Mouse (Mus musculus) gastrocnemius, postnatal 14 days (tissue): ENCODE data around the gene Hmga1. TPM values are rescaled to one million over a fixed set of nuclear protein-coding genes. Genes with fewer than 3 reads are reported as not detected.
A peak's percentile ranks its signal among the peaks of the same experiment; 100 is the strongest.

Experiments
- DNase-seq: peaks from one replicate; pipeline ENCODE4 v3.0.0; 2021; ENCODE audit warnings: mixed read lengths
- intact Hi-C: fragments of 180-260 bp; cut with DNase I; formaldehyde crosslinking; loops from one replicate; pipeline ENCODE4 v1.15.1; 2025; ENCODE audit warnings: low total_unique reads
- total RNA-seq, 2 experiments: library from RNA; stranded (reverse); gene quantifications; 2 replicates each; pipeline ENCODE4 v1.2.3; 2021

Gene Hmga1
- total RNA-seq, 2 experiments from 2014 or later: 17.2 to 18.7 TPM

DNA sequence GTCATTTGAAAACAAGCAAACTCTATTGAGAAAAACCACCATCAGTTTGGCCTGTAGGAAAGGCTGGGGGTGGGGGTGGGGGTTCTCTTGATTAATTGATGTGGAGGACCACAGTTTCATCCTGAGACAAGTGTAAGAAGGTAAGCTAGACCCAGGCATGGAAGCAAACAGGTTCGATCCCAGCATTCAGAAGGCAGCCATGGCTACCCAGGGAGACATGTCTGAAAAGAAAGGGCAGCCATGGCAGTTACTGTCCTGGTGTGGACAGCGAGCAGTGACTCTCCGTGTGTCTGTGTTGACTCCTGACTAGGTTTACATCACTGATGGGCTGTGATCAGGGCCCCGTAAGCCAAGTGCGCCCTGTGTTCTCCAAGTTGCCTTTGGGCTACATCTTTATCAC lies 35.0 kb upstream of the Hmga1 start, which contains the start of gene Grm4:
Grm4 (minus strand) TSS at position 101 of the 400 bp plus-strand sequence.
- DNase-seq: no peak
- intact Hi-C loops: loop anchor here (5.0 kb wide), 2 partner anchors 264 to 309 kb away; no protein-coding TSS in a partner anchor

DNA sequence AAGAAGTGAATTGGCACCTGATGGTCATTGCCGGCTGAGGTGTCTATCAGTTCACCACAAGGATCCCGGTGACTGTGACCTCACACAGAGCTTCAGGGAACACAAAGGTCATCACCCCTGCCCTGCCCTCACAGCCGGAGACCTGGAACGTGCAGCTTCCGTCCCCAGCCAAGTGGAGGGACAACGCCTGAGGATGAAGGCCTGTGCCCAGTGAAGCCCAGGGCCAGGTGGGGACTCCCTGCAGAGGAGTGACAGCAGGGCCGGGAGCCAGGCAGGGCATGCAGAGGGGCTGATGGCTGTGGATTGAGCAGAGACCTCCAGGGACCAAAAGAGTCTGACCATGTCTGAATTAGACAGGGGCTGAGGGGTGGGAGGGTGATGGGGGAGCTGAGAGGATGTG lies 33.2 kb upstream of the Hmga1 start:
- DNase-seq: no peak
- intact Hi-C loops: loop anchor here (5.0 kb wide), 2 partner anchors 266 to 311 kb away; no protein-coding TSS in a partner anchor

DNA sequence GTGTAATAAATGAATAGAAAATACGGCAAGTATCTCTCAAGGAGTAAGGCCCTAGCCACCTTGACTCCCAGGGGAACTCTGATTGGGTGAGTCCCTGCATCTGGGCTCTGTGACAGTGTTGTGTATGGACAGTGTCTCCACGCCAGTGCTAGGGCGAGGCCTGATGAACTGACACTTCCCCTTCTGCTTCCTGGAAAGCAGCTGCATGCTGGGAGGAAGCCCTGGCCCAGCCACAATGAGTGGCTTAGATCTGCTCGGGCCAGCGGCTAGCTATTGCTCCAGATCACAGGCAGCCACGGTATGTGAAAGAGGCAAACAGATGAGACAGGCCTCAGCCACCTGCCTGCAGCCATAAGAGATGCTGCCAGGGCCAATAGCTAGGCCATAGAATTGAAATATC lies 29.1 kb upstream of the Hmga1 start:
- intact Hi-C loops: no loop called here

DNA sequence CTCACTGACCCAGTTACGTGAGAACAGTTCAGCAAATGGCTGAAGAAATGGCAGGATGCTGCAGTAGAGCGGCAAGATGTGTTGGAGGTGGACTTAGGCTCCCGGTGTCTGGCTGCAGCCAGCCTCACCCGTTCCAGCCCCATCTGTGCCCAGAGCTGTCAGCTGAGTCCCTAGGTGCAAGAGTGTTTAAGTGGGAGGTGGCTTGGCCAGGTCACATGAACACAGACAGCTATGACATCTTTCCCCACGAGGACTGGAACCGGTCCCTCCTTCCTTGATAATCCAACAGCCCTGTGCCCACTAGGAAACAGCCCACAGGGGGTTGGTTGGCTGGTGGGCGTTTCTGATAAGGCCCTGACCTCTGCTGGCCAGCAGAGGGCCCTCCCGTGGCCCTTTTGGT lies 28.3 kb upstream of the Hmga1 start:
- intact Hi-C loops: no loop called here
- no peak for DNase-seq

More for the DNA sequence above, 29.1 kb upstream of the Hmga1 start:
- no peak for DNase-seq

DNA sequence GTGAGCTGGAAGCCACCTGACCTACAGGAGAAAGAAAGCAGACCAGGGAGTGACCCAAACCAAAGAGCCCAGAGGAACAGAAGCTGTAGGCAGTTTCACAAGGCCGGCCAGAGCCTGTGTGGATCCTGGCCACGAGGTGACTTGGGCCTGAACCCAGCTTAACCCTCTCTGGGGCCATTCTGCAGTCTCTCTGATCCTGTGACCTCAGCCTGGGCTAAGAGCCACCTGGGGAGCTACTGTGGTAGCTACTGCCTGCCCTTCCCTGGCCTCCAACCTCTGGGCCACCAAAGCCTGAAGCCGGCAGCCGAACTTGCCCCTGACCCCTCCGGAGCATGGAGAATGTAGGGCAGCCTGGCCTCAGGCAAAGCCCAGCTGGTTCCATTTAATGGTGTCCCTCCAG lies 27.5 kb upstream of the Hmga1 start:
- intact Hi-C loops: no loop called here
- DNase-seq: no peak

DNA sequence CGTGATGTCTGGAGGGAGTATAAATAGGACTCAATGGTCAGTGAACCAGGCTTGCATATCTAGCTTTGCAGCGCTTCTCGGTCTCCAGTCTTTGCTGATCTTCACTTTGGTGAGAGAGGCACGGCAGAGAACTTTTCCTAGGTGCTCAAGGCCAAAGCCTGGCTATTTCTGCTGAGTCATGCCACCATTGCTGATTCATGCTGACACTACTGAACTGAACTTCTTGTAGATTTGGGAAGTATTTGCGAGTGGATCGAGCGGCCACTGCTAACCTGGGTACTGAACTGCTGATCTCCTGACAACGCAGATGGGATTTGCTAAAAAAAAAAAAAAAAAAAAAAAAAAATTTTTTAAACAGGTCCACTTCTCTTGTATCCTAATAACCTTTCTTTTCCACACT lies 24.2 kb upstream of the Hmga1 start:
- DNase-seq: no peak
- intact Hi-C loops: no loop called here

DNA sequence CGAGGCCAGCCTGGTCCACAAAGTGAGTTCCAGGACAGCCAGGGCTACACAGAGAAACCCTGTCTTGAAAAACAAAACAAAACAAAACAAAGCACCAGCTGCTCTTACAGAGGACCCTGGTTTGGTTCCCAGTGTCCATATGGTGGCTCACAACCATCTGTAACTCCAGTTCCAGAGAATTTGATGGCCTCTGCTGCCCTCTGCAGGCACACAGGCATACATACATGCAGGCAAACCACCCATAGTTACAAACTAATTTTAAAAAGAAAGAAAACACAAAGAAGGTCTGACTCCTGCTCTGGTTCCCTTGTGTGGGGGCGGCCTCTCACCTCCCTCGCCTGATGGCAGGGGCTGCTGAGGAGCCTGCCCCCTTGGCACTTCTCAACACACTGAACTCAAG lies 22.9 kb upstream of the Hmga1 start:
- intact Hi-C loops: no loop called here
- no peak for DNase-seq

DNA sequence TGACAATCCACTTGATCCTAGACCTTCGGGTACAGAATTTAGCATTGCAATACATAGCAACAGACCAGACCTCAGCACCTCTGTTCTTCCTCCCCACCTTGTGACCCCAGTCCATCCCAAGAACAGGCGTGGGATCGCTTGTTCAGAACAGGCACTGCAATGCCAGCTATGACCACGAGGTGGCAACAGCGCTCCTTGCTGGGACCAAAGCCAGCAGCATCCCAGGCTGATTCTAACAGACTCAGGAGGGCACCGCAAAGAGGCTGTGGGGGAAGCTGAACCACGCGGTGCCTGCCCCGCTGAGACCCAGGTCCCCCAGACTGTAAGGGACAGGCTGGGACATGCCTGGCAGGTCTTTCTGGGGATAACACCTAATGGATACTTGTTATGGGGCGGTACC lies 21.6 kb upstream of the Hmga1 start:
- intact Hi-C loops: no loop called here
- peak; percentile 84 for DNase-seq

DNA sequence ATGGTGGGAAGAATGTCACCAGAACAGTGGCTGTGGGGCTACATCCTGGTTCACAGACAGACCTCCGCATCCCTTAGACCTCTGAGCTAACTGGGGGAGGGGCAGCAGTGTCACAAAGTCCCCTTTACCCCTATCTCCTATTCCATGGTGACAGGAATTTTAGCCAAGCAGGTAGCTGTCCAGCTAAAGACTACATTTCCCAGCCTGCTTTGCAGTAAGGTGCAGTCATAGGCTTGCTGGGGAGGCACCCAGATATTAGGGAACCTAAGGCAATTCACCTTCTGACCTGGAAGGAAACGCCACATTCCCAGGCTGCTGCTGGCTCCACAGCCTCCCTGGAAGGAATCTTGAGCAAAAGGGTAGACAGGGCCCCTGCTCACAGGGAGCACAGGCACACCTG lies 15.0 kb upstream of the Hmga1 start:
- no peak for DNase-seq
- intact Hi-C loops: no loop called here

DNA sequence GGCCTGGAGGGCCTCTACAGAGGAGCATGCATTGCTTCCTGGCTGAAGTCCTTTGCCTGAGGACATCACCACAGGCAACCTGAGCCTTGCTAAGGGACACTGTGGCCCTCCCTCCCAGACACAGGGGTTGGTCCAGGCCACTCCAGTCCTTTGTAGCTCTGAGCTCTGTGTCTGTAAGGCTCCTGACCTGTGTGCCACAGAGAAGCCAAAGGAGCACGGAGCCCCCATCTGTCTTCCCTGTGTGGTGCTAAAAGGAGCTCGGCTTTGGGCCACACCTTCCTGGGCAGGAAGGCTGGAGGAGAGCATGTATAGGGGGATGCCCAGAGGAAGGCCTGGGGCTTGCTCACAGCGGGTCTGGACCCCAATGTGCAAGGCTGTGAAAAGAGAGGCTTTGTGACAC lies 14.3 kb upstream of the Hmga1 start:
- intact Hi-C loops: no loop called here
- DNase-seq: no peak

DNA sequence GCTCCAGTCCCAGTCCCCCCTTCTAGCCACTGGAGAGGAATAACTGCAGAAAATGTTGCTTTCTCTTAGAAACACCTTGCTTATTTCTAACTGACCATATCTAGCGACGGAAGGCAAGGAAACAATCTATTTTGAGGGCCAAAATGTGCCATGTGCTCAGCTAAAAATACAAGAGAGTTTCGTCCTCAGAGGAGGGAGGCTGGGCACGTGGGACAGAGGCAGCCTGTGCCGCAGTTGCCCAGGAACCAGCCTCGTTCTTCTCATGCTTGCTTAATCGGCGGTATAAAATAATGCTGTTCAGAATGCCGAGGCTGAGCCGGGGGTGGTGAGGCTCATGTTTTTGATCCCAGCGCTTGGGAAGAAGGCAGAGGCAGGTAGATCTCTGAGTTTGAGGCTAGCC lies 11.7 kb upstream of the Hmga1 start:
- intact Hi-C loops: no loop called here
- no peak for DNase-seq

DNA sequence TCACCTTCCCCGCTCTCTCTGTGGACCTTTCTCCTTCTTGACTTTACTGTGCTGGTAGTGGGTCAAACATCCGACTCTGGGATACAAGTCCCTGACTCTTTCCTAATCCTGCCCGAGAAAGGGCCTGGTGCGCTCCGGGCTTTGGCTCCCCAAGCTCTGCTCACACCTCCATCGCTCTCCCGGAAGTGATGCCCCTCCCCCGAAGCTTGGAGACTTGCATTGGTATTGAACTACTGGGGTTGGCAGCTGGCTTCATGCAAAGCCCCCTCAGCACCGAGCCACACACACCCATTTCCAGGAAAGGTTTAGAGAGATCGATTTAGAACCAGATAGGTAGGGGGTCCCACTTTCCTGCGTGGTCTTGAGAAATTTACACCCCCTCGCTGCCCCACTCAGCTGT lies 10.3 kb upstream of the Hmga1 start:
- intact Hi-C loops: no loop called here
- DNase-seq: no peak

DNA sequence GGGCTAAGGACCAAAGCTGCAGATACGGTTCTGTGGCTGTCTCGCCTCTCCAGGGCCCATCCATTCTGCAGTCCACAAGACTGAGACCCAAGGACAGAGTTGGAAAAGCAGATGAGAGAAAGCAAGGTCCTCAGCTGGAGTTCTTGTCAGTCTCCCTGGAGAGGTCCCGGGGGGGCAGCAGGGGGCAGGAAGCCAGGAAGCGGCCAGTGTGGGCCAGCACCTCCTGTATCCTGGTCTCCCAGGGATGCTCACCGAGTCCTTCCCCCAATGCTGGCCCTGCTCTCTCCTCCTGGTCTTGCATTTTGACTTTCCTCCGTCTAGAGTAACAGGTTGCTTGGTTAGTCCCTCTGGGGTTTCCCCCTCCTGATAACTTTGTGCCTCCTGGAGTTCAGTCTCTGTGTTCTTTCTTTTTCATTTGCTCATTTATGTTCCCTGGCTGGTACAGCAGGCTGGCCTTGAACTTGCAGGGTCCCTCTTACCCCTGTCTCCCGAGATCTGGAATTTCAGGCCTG lies 9.7 kb upstream of the Hmga1 start:
- DNase-seq: no peak
- intact Hi-C loops: no loop called here

DNA sequence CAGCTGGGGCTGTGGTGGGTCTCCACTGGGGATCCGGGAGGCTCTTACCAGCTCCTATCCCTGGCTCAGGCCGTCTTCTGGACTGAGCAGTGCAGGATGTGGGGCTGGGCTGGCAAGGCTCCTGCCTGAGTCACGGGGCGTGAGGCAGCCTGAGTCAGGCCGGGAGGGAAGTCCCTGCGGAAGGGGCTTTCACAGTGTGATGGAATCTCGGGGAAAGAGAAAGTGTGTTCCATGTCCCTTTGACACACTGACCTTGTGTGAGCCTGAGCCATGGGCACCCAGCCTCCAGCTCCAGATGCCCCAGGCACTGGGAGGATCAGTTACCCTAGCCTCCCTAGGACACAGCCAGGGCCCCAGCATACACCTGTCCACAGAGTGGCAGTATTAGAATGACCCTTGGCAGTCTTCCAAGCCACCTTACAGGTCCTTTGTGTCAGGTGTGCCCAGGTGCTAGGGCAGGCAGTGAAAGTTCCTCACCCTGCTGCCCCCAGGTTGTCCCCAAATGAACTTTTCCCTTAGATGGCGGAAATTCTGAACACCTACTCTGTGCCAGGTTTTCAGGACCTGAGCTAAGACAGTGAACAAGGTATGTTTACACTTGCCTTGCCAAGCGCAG lies 8.9 kb upstream of the Hmga1 start:
- intact Hi-C loops: no loop called here
- peak; percentile 77 for DNase-seq

DNA sequence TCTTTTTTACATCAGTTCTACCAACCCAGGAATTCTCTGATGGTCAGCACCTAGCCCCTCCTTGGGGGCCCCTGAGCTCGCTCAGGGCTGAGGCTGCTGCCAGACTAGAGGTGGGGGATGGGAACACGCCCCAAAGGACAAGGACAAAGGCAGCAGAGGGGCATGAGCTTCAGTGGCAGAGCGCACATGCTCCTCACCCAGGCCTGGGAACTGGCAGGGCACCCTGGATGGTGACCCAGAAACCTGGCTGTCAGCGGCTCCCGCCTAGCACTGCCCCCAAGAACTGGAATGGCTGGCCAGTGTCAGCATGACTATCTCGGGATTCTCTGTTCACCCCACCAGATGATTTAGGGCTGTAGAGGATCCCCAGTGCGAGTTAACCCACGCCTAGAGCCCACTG lies 7.1 kb upstream of the Hmga1 start:
- DNase-seq: no peak
- intact Hi-C loops: no loop called here

DNA sequence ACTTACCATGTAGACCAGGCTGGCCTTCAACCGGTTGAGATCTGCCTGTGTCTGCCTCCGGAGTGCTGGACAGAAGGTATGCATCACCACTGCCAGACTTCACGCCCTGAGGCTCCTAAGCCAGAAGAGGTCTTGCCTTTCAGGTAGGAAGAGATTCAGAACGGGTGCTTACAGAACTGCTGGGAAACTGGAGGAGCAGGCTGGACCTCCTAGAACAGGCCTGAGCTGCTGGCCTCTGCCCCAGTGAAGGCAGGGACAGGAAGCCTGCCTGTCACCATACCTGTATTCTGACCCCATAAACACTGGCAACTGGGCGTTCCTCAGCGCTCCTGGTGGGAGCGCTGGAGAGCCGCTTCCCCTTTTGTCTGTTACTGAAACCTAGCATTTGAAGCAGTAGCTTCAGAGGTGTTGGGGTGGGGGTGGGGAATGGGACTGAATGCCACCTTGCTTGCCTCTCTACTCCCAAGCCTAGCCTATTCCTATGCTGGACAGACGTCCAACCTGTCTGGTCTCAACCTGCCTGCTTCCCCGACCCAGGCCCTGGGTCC lies 4.8 kb upstream of the Hmga1 start:
- intact Hi-C loops: no loop called here
- no peak for DNase-seq

DNA sequence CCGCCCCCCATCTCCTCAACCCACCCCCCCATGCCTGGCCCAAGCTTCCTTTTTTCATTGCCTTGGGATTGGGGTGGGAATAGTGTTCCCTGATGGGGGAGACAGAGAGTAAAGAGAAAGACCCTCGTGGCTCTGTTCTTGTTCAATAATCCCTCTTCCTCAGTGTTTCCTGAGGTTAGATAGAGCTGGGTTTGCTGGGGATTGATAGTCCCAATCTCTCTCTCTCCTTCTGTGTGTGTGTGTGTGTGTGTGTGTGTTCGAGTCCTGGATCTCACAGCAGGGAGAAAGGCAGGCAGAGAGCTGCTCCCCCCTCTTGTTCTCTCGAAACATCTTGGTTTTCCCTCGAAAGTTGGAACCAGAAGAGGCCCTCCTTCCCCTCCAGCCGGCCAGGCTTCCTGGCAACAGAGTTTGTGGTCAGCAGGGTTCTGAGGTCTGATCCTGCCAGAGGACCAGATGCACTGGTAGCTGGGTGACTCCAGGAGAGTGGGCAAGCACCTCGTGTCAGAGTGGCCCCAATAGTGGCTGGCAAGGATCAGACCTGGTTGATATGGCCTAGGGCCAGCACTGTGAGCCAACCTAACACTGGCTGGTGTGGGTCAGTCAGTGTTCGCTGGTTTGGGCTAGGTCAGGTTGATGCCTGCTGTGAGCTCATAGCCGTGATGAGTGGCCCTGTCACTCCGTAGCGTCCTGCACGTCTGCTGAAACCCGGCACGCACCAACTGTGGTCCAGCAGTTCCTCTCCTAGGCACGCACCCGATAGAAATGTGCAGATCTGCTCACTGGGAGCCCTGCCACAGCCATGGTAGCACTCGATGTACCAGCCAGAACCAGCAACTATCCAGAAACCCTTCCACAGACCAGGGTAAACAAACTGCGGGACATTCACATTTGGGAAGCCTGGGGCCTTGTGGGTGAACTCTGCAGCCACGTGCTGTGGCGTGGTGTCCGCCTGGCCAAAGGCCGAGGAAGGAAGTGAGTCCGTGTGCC lies 3.8 kb upstream of the Hmga1 start:
- intact Hi-C loops: no loop called here
- DNase-seq: no peak

DNA sequence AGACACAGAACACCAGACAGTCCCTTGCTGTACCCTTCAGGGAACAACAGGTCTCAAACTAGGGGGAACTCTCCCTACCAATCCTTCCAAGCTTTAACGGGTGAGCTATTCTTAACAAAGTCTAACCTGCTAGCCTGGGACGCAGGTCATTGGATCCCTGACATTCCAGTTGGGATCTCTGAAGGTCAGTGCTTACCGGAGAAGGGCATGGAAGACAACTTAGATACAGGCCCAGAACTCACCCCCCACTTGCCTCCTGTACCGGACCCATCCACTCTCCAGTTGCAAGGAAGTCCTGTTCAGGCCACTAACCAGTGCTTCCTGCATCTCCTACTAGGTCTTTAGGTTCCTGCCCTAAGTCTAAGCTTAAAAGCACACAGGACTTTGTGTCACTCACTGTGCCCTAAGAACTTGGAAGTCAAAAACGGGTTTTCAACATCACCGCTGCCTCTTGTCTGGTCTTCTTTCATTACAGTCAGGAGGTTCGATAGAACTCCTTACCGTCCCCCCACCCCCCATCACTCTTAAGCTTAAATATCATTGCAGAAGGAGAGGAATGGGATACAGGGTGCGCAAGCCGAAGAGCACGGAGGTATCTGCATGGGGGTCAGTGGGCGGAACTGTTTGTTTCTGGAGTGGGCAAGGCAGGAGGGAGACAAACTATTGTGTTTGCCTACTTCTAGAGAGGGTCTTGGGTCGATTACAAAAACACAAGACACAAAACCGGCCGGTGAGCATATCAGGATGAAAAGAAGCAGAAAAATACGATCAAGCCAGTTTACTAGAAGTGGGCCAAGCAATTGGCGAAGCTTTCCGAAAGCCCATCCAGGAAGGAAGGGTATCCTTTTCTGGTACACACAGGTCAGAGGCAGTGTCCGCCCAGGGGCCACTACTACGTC lies 2.0 kb upstream of the Hmga1 start:
- intact Hi-C loops: no loop called here
- no peak for DNase-seq

DNA sequence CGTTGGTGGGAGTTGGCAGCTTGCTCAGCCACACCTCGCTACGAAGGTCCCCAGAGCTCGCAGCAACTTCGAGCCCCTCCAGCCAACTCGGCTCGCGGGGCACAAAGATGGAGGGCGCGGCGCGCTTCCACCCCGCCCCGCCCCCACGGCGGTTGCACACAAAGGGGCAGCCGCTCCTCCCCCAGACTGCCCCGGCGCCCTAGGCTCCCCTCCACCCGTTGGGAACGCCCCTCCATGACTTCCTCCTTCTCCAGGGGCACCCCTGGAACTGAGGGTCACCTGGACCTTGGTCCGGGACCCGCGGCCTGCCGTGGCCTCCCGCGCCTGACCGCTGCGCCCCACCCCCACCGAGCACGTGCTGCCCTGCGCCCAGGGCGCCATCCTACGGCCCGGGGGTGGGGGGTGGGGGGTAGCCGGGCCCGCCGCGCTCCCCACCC lies 1.2 kb upstream of the Hmga1 start:
- intact Hi-C loops: no loop called here
- DNase-seq: no peak
